Mouse (Mus musculus): ENCODE data around the gene Insr. TPM values are rescaled to one million over a fixed set of nuclear protein-coding genes. Genes with fewer than 3 reads are reported as not detected.

Gene Insr
- polyA plus RNA-seq, 1 experiment from 2014 or later: 53.5 TPM

GRCm38 (mm10) chr8:3302131-3302530 lies 22.7 kb upstream of the Insr start:
- Histone ChIP-seq H3K9ac (no peak overlapping the region), H3K4me3 (no peak overlapping the region), H3K27ac (replicated peaks) (no peak overlapping the region), H3K9me3 (peaks cover 8% of the 10 kb centered on the region; the same call in 1 of the 2 replicates), H3K36me3 (no peaks in the 10 kb centered on the region), H3K4me1 (replicated peaks) (no peaks in the 10 kb centered on the region), H3K27me3 (no peaks in the 10 kb centered on the region), H3K4me2 (no peak overlapping the region)
- 86% methylated on average over 2 of the region's 2 CpGs for WGBS
- no peak for ATAC-seq (ENCODE audit: low read depth)

GRCm38 (mm10) chr8:3299322-3299721 lies 19.9 kb upstream of the Insr start:
- Histone ChIP-seq H3K9me3 (no peaks in the 10 kb centered on the region), H3K4me2 (no peak overlapping the region), H3K9ac (no peak overlapping the region), H3K27ac (replicated peaks) (no peak overlapping the region), H3K4me3 (no peak overlapping the region), H3K36me3 (no peaks in the 10 kb centered on the region), H3K27me3 (no peaks in the 10 kb centered on the region), H3K4me1 (replicated peaks) (no peaks in the 10 kb centered on the region)
- 89% methylated on average over 5 of the region's 5 CpGs for WGBS
- no peak for ATAC-seq (ENCODE audit: low read depth)

- 28% methylated on average over 2 of the region's 2 CpGs for WGBS
- Histone ChIP-seq H3K9ac (no peak overlapping the region), H3K27ac (replicated peaks) (no peak overlapping the region), H3K4me2 (no peak overlapping the region), H3K27me3 (no peaks in the 10 kb centered on the region), H3K9me3 (no peaks in the 10 kb centered on the region), H3K4me1 (replicated peaks) (no peaks in the 10 kb centered on the region), H3K36me3 (no peaks in the 10 kb centered on the region), H3K4me3 (no peak overlapping the region)
- no peak for ATAC-seq (ENCODE audit: low read depth)
Observed at GRCm38 (mm10) chr8:3285824-3286223, 6.4 kb upstream of the Insr start.

- no peaks in the 10 kb centered on the region for H3K36me3 ChIP-seq
- no peak for ATAC-seq (ENCODE audit: low read depth)
- peaks cover 4% of the 10 kb centered on the region for H3K4me1 ChIP-seq (replicated peaks)
Observed at GRCm38 (mm10) chr8:3284656-3285055, 5.2 kb upstream of the Insr start.

GRCm38 (mm10) chr8:3281296-3281695 lies 1.9 kb upstream of the Insr start:
- Histone ChIP-seq H3K27ac (replicated peaks) (no peak overlapping the region), H3K36me3 (no peaks in the 10 kb centered on the region), H3K9ac (no peak overlapping the region), H3K27me3 (no peaks in the 10 kb centered on the region), H3K4me1 (replicated peaks) (peaks cover 29% of the 10 kb centered on the region), H3K4me2 (no peak overlapping the region), H3K4me3 (no peak overlapping the region), H3K9me3 (no peaks in the 10 kb centered on the region)
- no peak for ATAC-seq (ENCODE audit: low read depth)
- WGBS: 89% methylated on average over 3 of the region's 3 CpGs

More at GRCm38 (mm10) chr8:3284656-3285055, 5.2 kb upstream of the Insr start:
- Histone ChIP-seq H3K4me3 (no peak overlapping the region), H3K27me3 (no peaks in the 10 kb centered on the region), H3K9ac (no peak overlapping the region), H3K4me2 (no peak overlapping the region), H3K27ac (replicated peaks) (no peak overlapping the region), H3K9me3 (no peaks in the 10 kb centered on the region)
- 83% methylated on average over 4 of the region's 4 CpGs for WGBS

GRCm38 (mm10) chr8:3280266-3280910 lies 971 bp upstream of the Insr start:
- WGBS: 40% methylated on average over 11 of the region's 11 CpGs
- H3K4me3 ChIP-seq: peak overlapping the region; percentile 99; the same call in 1 of the 2 replicates
- ATAC-seq (ENCODE audit: low read depth): no peak

GRCm38 (mm10) chr8:3279721-3280077 lies 282 bp upstream of the Insr start:
- peaks cover 42% of the 10 kb centered on the region for H3K4me1 ChIP-seq (replicated peaks)
- H3K9me3 ChIP-seq: no peaks in the 10 kb centered on the region
- ATAC-seq (ENCODE audit: low read depth): peak; percentile 36; the same call in 1 of the 2 replicates
- peak overlapping the region; percentile 90 for H3K4me2 ChIP-seq
- H3K9ac ChIP-seq: peak overlapping the region; percentile 98
- H3K4me3 ChIP-seq: peak overlapping the region; percentile 99
- H3K27ac ChIP-seq (replicated peaks): no peak overlapping the region; the same call in 1 of the 2 replicates
- H3K36me3 ChIP-seq: no peaks in the 10 kb centered on the region
- WGBS: 1% methylated on average over 18 of the region's 18 CpGs
- no peaks in the 10 kb centered on the region for H3K27me3 ChIP-seq

More at GRCm38 (mm10) chr8:3280266-3280910, 971 bp upstream of the Insr start:
- no peak overlapping the region for H3K27ac ChIP-seq (replicated peaks)
- H3K4me1 ChIP-seq (replicated peaks): peaks cover 38% of the 10 kb centered on the region
- H3K9ac ChIP-seq: peak overlapping the region; percentile 98; the same call in 1 of the 2 replicates
- H3K27me3 ChIP-seq: no peaks in the 10 kb centered on the region
- H3K9me3 ChIP-seq: no peaks in the 10 kb centered on the region
- peak overlapping the region; percentile 90 for H3K4me2 ChIP-seq
- H3K36me3 ChIP-seq: no peaks in the 10 kb centered on the region

GRCm38 (mm10) chr8:3278181-3278820 lies 1.1 kb downstream of the Insr start:
- 49% methylated on average over 15 of the region's 15 CpGs for WGBS
- ATAC-seq (ENCODE audit: low read depth): 0 out of 2 replicates have a peak, but pooled peaks have one; percentile 7
- peak overlapping the region; percentile 81; the same call in 1 of the 2 replicates for H3K27ac ChIP-seq (replicated peaks)

GRCm38 (mm10) chr8:3277266-3277665 lies 2.2 kb downstream of the Insr start:
- ATAC-seq (ENCODE audit: low read depth): no peak
- Histone ChIP-seq H3K4me1 (replicated peaks) (peaks cover 42% of the 10 kb centered on the region), H3K4me3 (peak overlapping the region; percentile 99; the same call in 1 of the 2 replicates), H3K9me3 (no peaks in the 10 kb centered on the region), H3K27me3 (no peaks in the 10 kb centered on the region), H3K36me3 (peaks cover 10% of the 10 kb centered on the region), H3K4me2 (peak overlapping the region; percentile 90), H3K9ac (no peak overlapping the region), H3K27ac (replicated peaks) (no peak overlapping the region)
- 92% methylated on average over 9 of the region's 9 CpGs for WGBS

More at GRCm38 (mm10) chr8:3278181-3278820, 1.1 kb downstream of the Insr start:
- H3K4me2 ChIP-seq: peak overlapping the region; percentile 90
- peaks cover 7% of the 10 kb centered on the region; the same call in 1 of the 2 replicates for H3K36me3 ChIP-seq
- peaks cover 42% of the 10 kb centered on the region for H3K4me1 ChIP-seq (replicated peaks)
- H3K9ac ChIP-seq: peak overlapping the region; percentile 98
- H3K4me3 ChIP-seq: peak overlapping the region; percentile 99
- H3K9me3 ChIP-seq: no peaks in the 10 kb centered on the region
- H3K27me3 ChIP-seq: no peaks in the 10 kb centered on the region

- Histone ChIP-seq H3K4me3 (no peak overlapping the region), H3K4me2 (no peak overlapping the region), H3K9ac (no peak overlapping the region), H3K27me3 (no peaks in the 10 kb centered on the region), H3K9me3 (no peaks in the 10 kb centered on the region), H3K36me3 (peaks cover 10% of the 10 kb centered on the region), H3K4me1 (replicated peaks) (peaks cover 42% of the 10 kb centered on the region), H3K27ac (replicated peaks) (no peak overlapping the region)
- no peak for ATAC-seq (ENCODE audit: low read depth)
- 95% methylated on average over 8 of the region's 8 CpGs for WGBS
Observed at GRCm38 (mm10) chr8:3276009-3276408, 3.4 kb downstream of the Insr start.

- Histone ChIP-seq H3K4me3 (no peak overlapping the region), H3K4me1 (replicated peaks) (peaks cover 42% of the 10 kb centered on the region), H3K9me3 (no peaks in the 10 kb centered on the region), H3K36me3 (peaks cover 10% of the 10 kb centered on the region), H3K27me3 (no peaks in the 10 kb centered on the region), H3K4me2 (no peak overlapping the region), H3K27ac (replicated peaks) (no peak overlapping the region), H3K9ac (no peak overlapping the region)
- 73% methylated on average over 5 of the region's 5 CpGs for WGBS
- ATAC-seq (ENCODE audit: low read depth): no peak
Observed at GRCm38 (mm10) chr8:3275189-3275588, 4.2 kb downstream of the Insr start.

- H3K36me3 ChIP-seq: peaks cover 13% of the 10 kb centered on the region
- no peak overlapping the region for H3K4me2 ChIP-seq
- H3K27me3 ChIP-seq: no peaks in the 10 kb centered on the region
- H3K9ac ChIP-seq: no peak overlapping the region
- ATAC-seq (ENCODE audit: low read depth): no peak
- H3K9me3 ChIP-seq: no peaks in the 10 kb centered on the region
- H3K4me3 ChIP-seq: no peak overlapping the region
- H3K27ac ChIP-seq (replicated peaks): no peak overlapping the region
- H3K4me1 ChIP-seq (replicated peaks): peaks cover 38% of the 10 kb centered on the region
- 94% methylated on average over 3 of the region's 3 CpGs for WGBS
Observed at GRCm38 (mm10) chr8:3273799-3274198, 5.6 kb downstream of the Insr start.

Data from neural tube, embryonic 13.5 days (tissue).